Mouse (Mus musculus): ENCODE measurements around the gene Insrr.
A peak's percentile ranks its signal among the peaks of the same experiment; 100 is the strongest.
"Not testable (repeated sequence)": the region's sequence is repeated elsewhere in the genome, so short reads cannot be mapped to it uniquely, and the experiment has no call there.

Gene Insrr

GRCm38 (mm10) chr3:87833482-87833881 is 36.7 kb downstream of the Insrr start:
- peak in 1 of 2 experiments; percentile 24 for DNase-seq

GRCm38 (mm10) chr3:87838622-87839021 is 41.9 kb downstream of the Insrr start:
- peak; percentile 81 to 83 for DNase-seq

GRCm38 (mm10) chr3:87840858-87841257 is 44.1 kb downstream of the Insrr start:
- DNase-seq: no peak

- DNase-seq: no peak
Measured at GRCm38 (mm10) chr3:87844981-87845380, 48.2 kb downstream of the Insrr start.

GRCm38 (mm10) chr3:87846186-87846585 is 49.4 kb downstream of the Insrr start:
- DNase-seq: no peak

- peak; percentile 52 to 56 for DNase-seq
Measured at GRCm38 (mm10) chr3:87846650-87847110, 49.9 kb downstream of the Insrr start, which contains the start of gene Sh2d2a. Gene Sh2d2a, plus strand, starts transcription at chr3:87846755.

- no peak for DNase-seq
Measured at GRCm38 (mm10) chr3:87847680-87848079, 50.9 kb downstream of the Insrr start.

- DNase-seq: no peak
Measured at GRCm38 (mm10) chr3:87849117-87849516, 52.4 kb downstream of the Insrr start.

DNA sequence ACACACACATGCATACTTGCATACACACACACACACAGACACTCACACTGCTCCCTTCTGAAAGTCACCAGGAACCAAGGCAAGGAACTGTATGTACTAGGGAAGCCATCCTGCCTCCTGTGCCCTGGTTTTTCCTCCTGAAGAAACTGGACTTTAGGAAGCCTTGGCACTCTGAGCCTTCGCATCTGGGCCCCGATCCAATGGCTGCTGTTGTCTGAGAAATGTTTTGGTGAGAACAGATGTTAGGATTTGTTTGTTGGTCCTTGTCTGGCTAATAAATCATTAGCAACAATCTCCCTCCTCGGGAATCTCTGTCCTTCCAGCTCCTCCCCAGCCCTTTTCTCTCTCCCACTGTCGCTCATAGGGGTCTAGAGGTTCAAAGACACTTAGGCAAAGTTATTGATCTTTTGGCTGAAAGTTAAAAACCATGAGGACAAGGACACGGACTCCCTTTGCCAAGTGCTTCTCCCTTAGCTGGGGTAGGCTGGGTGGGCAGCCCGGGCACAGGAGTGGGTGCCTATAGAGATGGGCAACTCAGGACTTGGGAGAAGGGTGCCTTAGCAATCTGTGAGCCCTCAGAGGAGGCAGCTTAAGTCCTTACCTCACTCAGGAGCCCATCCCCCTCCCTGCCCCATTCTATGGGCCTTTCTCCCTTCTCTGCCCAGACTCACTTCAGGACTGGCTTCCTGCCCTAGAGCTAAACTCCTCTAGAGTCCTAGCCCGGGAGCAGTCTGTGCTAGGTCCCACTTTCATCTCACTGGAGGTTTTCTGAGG is 58.2 kb downstream of the Insrr start:
- no peak for DNase-seq

- no peak for DNase-seq
Measured at GRCm38 (mm10) chr3:87855936-87856335, 59.2 kb downstream of the Insrr start.

GRCm38 (mm10) chr3:87857666-87858065 is 60.9 kb downstream of the Insrr start:
- no peak for DNase-seq

DNA sequence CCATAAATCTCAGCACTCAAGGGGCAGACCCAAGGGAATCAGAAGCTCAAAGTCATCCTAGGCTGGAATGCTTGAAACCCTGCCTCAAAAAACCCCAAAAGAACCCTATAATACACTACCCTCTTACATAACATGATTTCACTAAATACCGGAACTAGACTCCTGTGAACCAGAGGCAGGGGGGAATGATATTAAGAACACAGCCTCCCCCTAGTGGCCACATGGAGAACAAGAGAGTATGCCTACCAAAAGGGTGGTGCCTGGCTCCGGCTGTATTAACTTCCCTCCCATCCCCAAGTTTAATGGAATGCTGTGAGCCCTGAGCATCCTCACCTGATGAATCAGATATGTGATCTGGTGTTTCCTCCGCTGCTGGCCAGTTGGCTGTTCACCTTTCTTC is 63.1 kb downstream of the Insrr start:
- peak; percentile 73 to 80 for DNase-seq

GRCm38 (mm10) chr3:87864111-87864510 is 67.4 kb downstream of the Insrr start:
- not testable (repeated sequence) for DNase-seq

All from B cell, adult 2 months (primary cell).